ENCODE assay signal across 33 mouse cellular contexts in the genomic region with DNA sequence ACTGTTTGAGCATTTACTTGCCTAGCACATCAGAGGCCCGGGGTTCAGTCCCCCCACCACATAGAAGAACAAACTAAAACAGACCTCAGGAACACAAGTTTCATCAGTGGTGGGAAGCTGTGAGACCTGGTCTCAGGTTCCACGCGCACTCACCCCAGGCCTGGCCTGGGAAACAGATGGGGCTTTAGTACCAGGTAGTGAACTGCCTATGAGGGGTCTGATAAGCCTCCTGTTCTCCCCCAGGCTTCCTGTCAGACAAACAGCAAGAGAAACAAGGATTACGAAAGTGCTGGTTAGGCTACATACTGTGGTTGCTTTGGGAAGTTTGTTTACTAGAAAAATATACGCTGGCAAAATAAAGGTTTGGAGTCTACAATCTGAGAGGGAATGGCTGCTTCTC.
DNase-seq lines count a peak whose midpoint lies in the region; ATAC-seq lines count a peak whose summit lies in the region.
"Had no signal": no experiment of that assay in that cellular context is flagged by ENCODE, and none has a peak within 500 bp of the region (broad histone marks: within the 10 kb centered on the region; RNA-seq: fewer than 3 reads in every experiment).

No protein-coding gene starts in this region.

- no peaks in the 10 kb centered on the region for H3K9me3 ChIP-seq in lung, embryonic 16.5 days (ENCODE audit: control insufficient read depth, low read length)
- no peaks in the 10 kb centered on the region for H3K9me3 ChIP-seq in embryonic facial prominence, embryonic 12.5 days
- H3K9me3 ChIP-seq in hindbrain, embryonic 10.5 days = no peaks in the 10 kb centered on the region
- H3K9me3 ChIP-seq: heart, embryonic 10.5 days; heart, embryonic 15.5 days; hindbrain, embryonic 15.5 days; limb, embryonic 15.5 days; liver, embryonic 13.5 days had no signal

- peak overlapping the region; percentile 57 for H3K27ac ChIP-seq in lung, embryonic 16.5 days (ENCODE audit: low read length)
- 0 out of 2 replicates have a peak overlapping the region, but pooled peaks have one; percentile 54 for H3K27ac ChIP-seq in embryonic facial prominence, embryonic 12.5 days
- H3K27ac ChIP-seq in hindbrain, embryonic 10.5 days = no peak overlapping the region
- H3K27ac ChIP-seq: heart, embryonic 15.5 days; hindbrain, embryonic 15.5 days; limb, embryonic 15.5 days; liver, embryonic 13.5 days; macrophage; stomach, postnatal 0 days had no signal

- 65% methylated on average over 5 of the region's 5 CpGs for WGBS in lung, embryonic 16.5 days
- WGBS in embryonic facial prominence, embryonic 12.5 days = 62% methylated on average over 5 of the region's 5 CpGs
- WGBS in hindbrain, embryonic 10.5 days = 73% methylated on average over 5 of the region's 5 CpGs

- no peak overlapping the region for H3K4me2 ChIP-seq in lung, embryonic 16.5 days (ENCODE audit: low read depth, low read length)
- H3K4me2 ChIP-seq in embryonic facial prominence, embryonic 12.5 days (replicated peaks) = no peak overlapping the region
- H3K4me2 ChIP-seq: heart, embryonic 15.5 days; hindbrain, embryonic 15.5 days; limb, embryonic 15.5 days; liver, embryonic 13.5 days; midbrain, embryonic 11.5 days had no signal

- H3K4me1 ChIP-seq in lung, embryonic 16.5 days (replicated peaks; ENCODE audit: control insufficient read depth, insufficient read depth, low read length) = peaks cover 23% of the 10 kb centered on the region
- H3K4me1 ChIP-seq in embryonic facial prominence, embryonic 12.5 days = peaks cover 34% of the 10 kb centered on the region
- peaks cover 26% of the 10 kb centered on the region for H3K4me1 ChIP-seq in hindbrain, embryonic 10.5 days (replicated peaks)
- H3K4me1 ChIP-seq: liver, embryonic 13.5 days had no signal

- ATAC-seq in lung, embryonic 16.5 days (ENCODE audit: low read depth) = peak; percentile 8; the same call in 1 of the 2 replicates
- no peak for ATAC-seq in embryonic facial prominence, embryonic 12.5 days (ENCODE audit: insufficient number of reproducible peaks, insufficient read depth, low FRiP score, low TSS enrichment)
- peak; percentile 65 to 78 for ATAC-seq in hematopoietic stem cell, adult 5-6 weeks (replicated peaks in 1 of 2; ENCODE audit: insufficient read depth in 1 of 2, low FRiP score in 2 of 2, low TSS enrichment in 1 of 2, low read depth in 1 of 2, poor library complexity in 2 of 2, severe bottlenecking in 2 of 2)
- ATAC-seq in megakaryocyte progenitor cell, adult 5-6 weeks (replicated peaks; ENCODE audit: poor library complexity) = peak; percentile 54
- ATAC-seq: forebrain, embryonic 16.5 days; inflammation-experienced regulatory T-cells, adult 6 months; midbrain, embryonic 16.5 days had no signal

- DNase-seq in lung, postnatal 4 days = no peak
- no peak for DNase-seq in hindbrain, embryonic 10.5 days (ENCODE audit: low spot score)
- no peak for DNase-seq in spleen, adult 18-20 months
- no peak for DNase-seq in urinary bladder, postnatal 14 days (ENCODE audit: low spot score)
- DNase-seq: adrenal gland, adult 8-10 months; cerebellum, adult 9-10 months; cerebellum, postnatal 36 days; embryo, embryonic 11 days; gastrocnemius, postnatal 10 days; heart, postnatal 36 days; kidney, adult 11 months; kidney, postnatal 14 days; layer of hippocampus, adult 9-11 months; liver, embryonic 13.5 days; lung, adult 18-20 months; right cerebral cortex, postnatal 25 days; thymus, adult 2 months; thymus, postnatal 4 days had no signal

- H3K27me3 ChIP-seq in lung, embryonic 16.5 days (ENCODE audit: control insufficient read depth, insufficient read depth, low read depth, low read length) = no peaks in the 10 kb centered on the region
- H3K27me3 ChIP-seq in embryonic facial prominence, embryonic 12.5 days = no peaks in the 10 kb centered on the region
- no peaks in the 10 kb centered on the region for H3K27me3 ChIP-seq in hindbrain, embryonic 10.5 days (ENCODE audit: insufficient read depth, poor library complexity, severe bottlenecking)
- H3K27me3 ChIP-seq: heart, embryonic 15.5 days; hindbrain, embryonic 15.5 days; limb, embryonic 15.5 days; liver, embryonic 13.5 days had no signal

- no peaks in the 10 kb centered on the region for H3K36me3 ChIP-seq in lung, embryonic 16.5 days (ENCODE audit: control insufficient read depth, insufficient read depth, low read length)
- no peaks in the 10 kb centered on the region for H3K36me3 ChIP-seq in embryonic facial prominence, embryonic 12.5 days
- no peaks in the 10 kb centered on the region for H3K36me3 ChIP-seq in hindbrain, embryonic 10.5 days
- H3K36me3 ChIP-seq: G1E; heart, embryonic 10.5 days; heart, embryonic 15.5 days; hindbrain, embryonic 15.5 days; limb, embryonic 15.5 days; liver, embryonic 13.5 days had no signal

- H3K9ac ChIP-seq in lung, embryonic 16.5 days (ENCODE audit: low read length) = no peak overlapping the region
- no peak overlapping the region for H3K9ac ChIP-seq in embryonic facial prominence, embryonic 12.5 days
- H3K9ac ChIP-seq: heart, embryonic 15.5 days; hindbrain, embryonic 15.5 days; limb, embryonic 15.5 days; liver, embryonic 13.5 days had no signal

- no peak overlapping the region for H3K4me3 ChIP-seq in lung, embryonic 16.5 days (ENCODE audit: low read length)
- H3K4me3 ChIP-seq in embryonic facial prominence, embryonic 12.5 days = no peak overlapping the region
- no peak overlapping the region for H3K4me3 ChIP-seq in hindbrain, embryonic 10.5 days
- H3K4me3 ChIP-seq: heart, embryonic 10.5 days; heart, embryonic 15.5 days; hindbrain, embryonic 15.5 days; limb, embryonic 15.5 days; liver, embryonic 13.5 days had no signal
